Comparison of ENCODE assay signal across 8 mouse cellular contexts in the genomic region with DNA sequence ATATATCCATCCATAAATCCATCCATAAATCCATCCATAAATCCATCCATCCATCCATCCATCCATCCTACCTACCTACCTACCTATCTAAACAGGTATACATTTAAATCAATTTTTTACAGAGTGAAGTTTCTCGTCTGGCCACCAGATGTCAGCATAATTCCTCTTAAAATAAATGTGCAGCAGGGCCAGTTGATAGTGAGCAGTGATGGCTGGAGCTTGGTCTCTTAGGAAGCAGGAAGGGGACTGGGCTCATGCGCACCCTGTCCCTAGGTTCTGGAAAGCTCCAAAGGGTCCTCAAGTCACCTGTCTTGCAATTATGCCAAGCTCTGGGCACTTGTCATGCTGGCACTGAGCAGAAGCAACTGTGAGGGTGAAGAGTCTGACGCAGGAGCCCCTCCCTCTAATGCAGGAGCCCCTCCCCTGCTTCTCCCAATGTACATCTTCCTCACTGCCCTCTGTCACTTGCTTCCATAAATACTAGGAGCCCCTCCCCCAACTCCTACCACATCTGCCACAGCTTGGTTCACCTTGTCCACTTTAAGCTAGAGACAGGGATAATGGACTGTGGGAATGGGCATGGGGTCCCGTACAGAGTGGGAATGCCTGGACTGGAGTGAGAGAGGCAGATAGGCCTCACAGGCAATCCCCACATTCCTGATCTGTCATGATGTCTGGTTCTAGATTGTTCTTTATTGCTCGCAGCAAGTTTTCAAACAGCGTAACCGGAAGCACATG.
DNase-seq lines count a peak whose midpoint lies in the region; ATAC-seq and TF ChIP-seq lines count a peak whose summit lies in the region.

No protein-coding gene starts in this region.

- no peak overlapping the region for H3K4me3 ChIP-seq in intestine, embryonic 15.5 days (replicated peaks)
- no peak overlapping the region for H3K4me3 ChIP-seq in stomach, postnatal 0 days (ENCODE audit: low read depth, low read length)

- ATAC-seq in intestine, embryonic 15.5 days, result 0 out of 2 replicates have a peak, but pooled peaks have one; percentile 39
- 0 out of 2 replicates have a peak, but pooled peaks have one; percentile 59 for ATAC-seq in stomach, postnatal 0 days (ENCODE audit: low FRiP score, low TSS enrichment)

- H3K4me1 ChIP-seq in intestine, embryonic 15.5 days (replicated peaks), result no peaks in the 10 kb centered on the region
- H3K4me1 ChIP-seq in stomach, postnatal 0 days (replicated peaks; ENCODE audit: control insufficient read depth, insufficient read depth), result no peaks in the 10 kb centered on the region

- no peaks in the 10 kb centered on the region for H3K27me3 ChIP-seq in intestine, embryonic 15.5 days (replicated peaks)
- H3K27me3 ChIP-seq in stomach, postnatal 0 days (ENCODE audit: control insufficient read depth, insufficient read depth, low read length), result no peaks in the 10 kb centered on the region

- 71% methylated on average over 7 of the region's 7 CpGs for WGBS in intestine, embryonic 15.5 days
- WGBS in stomach, postnatal 0 days, result 63% methylated on average over 7 of the region's 7 CpGs

- H3K36me3 ChIP-seq in intestine, embryonic 15.5 days, result no peaks in the 10 kb centered on the region
- H3K36me3 ChIP-seq in stomach, postnatal 0 days (ENCODE audit: control insufficient read depth, insufficient read depth, low read length), result no peaks in the 10 kb centered on the region

- no peak overlapping the region for H3K9ac ChIP-seq in intestine, embryonic 15.5 days
- no peak overlapping the region for H3K9ac ChIP-seq in stomach, postnatal 0 days (ENCODE audit: low read length)

- H3K9me3 ChIP-seq in intestine, embryonic 15.5 days, result no peaks in the 10 kb centered on the region
- H3K9me3 ChIP-seq in stomach, postnatal 0 days (ENCODE audit: control insufficient read depth, low read length), result no peaks in the 10 kb centered on the region

- DNase-seq in adrenal gland, postnatal 14 days, result peak; percentile 39
- DNase-seq in adrenal gland, postnatal 4 days (ENCODE audit: low spot score in 2 of 2), result no peak
- peak; percentile 18 for DNase-seq in urinary bladder, postnatal 14 days (ENCODE audit: low spot score)
- no peak for DNase-seq in urinary bladder, adult 18-20 months (ENCODE audit: low spot score in 2 of 2)
- DNase-seq in fibroblast of lung, adult 2 months (ENCODE audit: low read depth), result peak; percentile 9
- DNase-seq in lung, postnatal 36 days, result peak; percentile 76
- DNase-seq in stomach, postnatal 0 days (ENCODE audit: low spot score), result no peak

- TF ChIP-seq CTCF in stomach, postnatal 0 days (IDR thresholded peaks at IDR 0.05; ENCODE audit: low read depth), result peak; percentile 82

- no peak for TF ChIP-seq EP300 in stomach, postnatal 0 days (optimal IDR thresholded peaks at IDR 0.05)

- no peak overlapping the region for H3K4me2 ChIP-seq in intestine, embryonic 15.5 days (replicated peaks)
- H3K4me2 ChIP-seq in stomach, postnatal 0 days (replicated peaks; ENCODE audit: low read depth), result no peak overlapping the region

- H3K27ac ChIP-seq in intestine, embryonic 15.5 days, result no peak overlapping the region
- H3K27ac ChIP-seq in stomach, postnatal 0 days (replicated peaks), result no peak overlapping the region

Comparison
In these comparisons a context has a peak if more than half of its experiments do, and no peak if none do; other contexts are left out.
1. DNase-seq: peak in adrenal gland, postnatal 14 days (single experiment), urinary bladder, postnatal 14 days (single experiment), fibroblast of lung, adult 2 months (single experiment) and lung, postnatal 36 days (single experiment); none in adrenal gland, postnatal 4 days (0 of 2), urinary bladder, adult 18-20 months (0 of 2) and stomach, postnatal 0 days (single experiment).